Mouse (Mus musculus) forebrain, embryonic 14.5 days (tissue): ENCODE data around the gene Gnao1. TPM values are rescaled to one million over a fixed set of nuclear protein-coding genes. Genes with fewer than 3 reads are reported as not detected.

Source experiments
- ATAC-seq: fragments of 200-750 bp; cut with Nextera tagmentation; 2 replicates; pipeline ENCODE4 v1.8.0; 2017; ENCODE audit warnings: mild to moderate bottlenecking, moderate library complexity
- DNase-seq: peaks from one replicate; pipeline ENCODE4 v3.0.0-alpha.2; 2015; ENCODE audit warnings: low spot score
- H3K27ac ChIP-seq: fragments of 300-500 bp; sonication (generic); 2 replicates; pipeline ENCODE4 v1.5.1; 2014; ENCODE audit warnings: low read depth, mild to moderate bottlenecking, control low read depth, low read length, moderate library complexity
- H3K27me3 ChIP-seq: fragments of 300-500 bp; sonication (generic); replicated peaks from 2 replicates; pipeline ENCODE4 v1.6.1; 2014; ENCODE audit warnings: low read length, control low read depth, mixed read lengths; ENCODE audit not compliant: control insufficient read depth, insufficient read depth
- H3K36me3 ChIP-seq: fragments of 300-500 bp; sonication (generic); 2 replicates; pipeline ENCODE4 v1.6.1; 2014; ENCODE audit warnings: low read length, control low read depth; ENCODE audit not compliant: control insufficient read depth, insufficient read depth
- H3K4me1 ChIP-seq: fragments of 300-500 bp; sonication (generic); 2 replicates; pipeline ENCODE4 v1.6.1; 2014; ENCODE audit warnings: antibody characterized with exemption, low read length, control low read depth; ENCODE audit not compliant: control insufficient read depth, insufficient read depth
- H3K4me2 ChIP-seq: fragments of 300-500 bp; sonication (generic); 2 replicates; pipeline ENCODE4 v1.6.1; 2014; ENCODE audit warnings: mild to moderate bottlenecking, control low read depth, low read length
- H3K4me3 ChIP-seq: fragments of 300-500 bp; sonication (generic); 2 replicates; pipeline ENCODE4 v1.5.1; 2014; ENCODE audit warnings: low read depth, low read length, control low read depth
- H3K9ac ChIP-seq: fragments of 300-500 bp; sonication (generic); 2 replicates; pipeline ENCODE4 v1.6.1; 2014; ENCODE audit warnings: mild to moderate bottlenecking, low read length, control low read depth, moderate library complexity
- H3K9me3 ChIP-seq: fragments of 300-500 bp; sonication (generic); replicated peaks from 2 replicates; pipeline ENCODE4 v1.6.1; 2016; ENCODE audit warnings: low read length, control low read depth, mixed read lengths; ENCODE audit not compliant: control insufficient read depth
- WGBS: fragments of 180-500 bp; shearing (Covaris S2); extraction: QIAGEN DNeasy Blood & Tissue Kit; methylation state at CpG from one replicate; pipeline ENCODE4 v1.1.7; 2014; 5-methylcytosine and 5-hydroxymethylcytosine counted together
- polyA plus RNA-seq: library from polyadenylated mRNA; unstranded; fragments of >200 nt; fragmentation: Nextera tagmentation; extraction: Ambion mirVana; gene quantifications from 2 replicates; pipeline ENCODE4 v1.2.1, GENCODE M21; 2014

The Gnao1 gene
- polyA plus RNA-seq, result 107 and 129 TPM in 2 replicates

- H3K27me3 ChIP-seq, result no peaks in the 10 kb centered on the region
- peak within 1 kb of the TSS; percentile 96 for H3K9ac ChIP-seq
- WGBS, result 9% methylated on average over 9 of the region's 9 CpGs
- no peaks in the 10 kb centered on the region for H3K9me3 ChIP-seq
- no peak for ATAC-seq
- peak within 1 kb of the TSS; percentile 88 for H3K4me3 ChIP-seq
- DNase-seq, result peak; percentile 67
- no peaks in the 10 kb centered on the region for H3K36me3 ChIP-seq
- peak within 1 kb of the TSS; percentile 96 for H3K27ac ChIP-seq
- H3K4me1 ChIP-seq, result peaks cover 10% of the 10 kb centered on the region
- peak within 1 kb of the TSS; percentile 77 for H3K4me2 ChIP-seq
Measured at GRCm38 (mm10) chr8:93809686-93810027, at the start of gene Gnao1. TSS of gene Gnao1 (plus strand) at chr8:93809966.

DNA sequence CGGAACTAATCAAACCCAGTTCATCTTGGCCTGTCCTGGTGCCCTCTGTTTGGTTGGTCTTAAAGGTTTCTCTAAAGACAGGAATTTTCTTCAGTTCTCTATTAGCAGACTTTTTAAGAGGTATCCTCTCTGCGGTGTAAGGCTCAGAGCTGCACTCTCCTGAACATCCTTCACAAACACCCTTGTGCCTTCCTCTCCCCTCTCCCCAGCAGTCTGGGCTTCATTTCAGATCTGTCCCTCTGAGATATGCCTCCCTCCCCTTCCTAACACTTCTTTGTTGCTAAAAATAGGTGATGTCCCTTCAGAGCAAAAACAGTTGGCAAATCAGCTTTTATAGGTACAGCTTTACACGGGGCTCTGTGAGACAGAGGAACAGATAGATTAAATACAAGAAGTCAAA is 32.2 kb upstream of the Gnao1 start:
- Histone ChIP-seq H3K4me3 (no peak overlapping the region), H3K27me3 (no peaks in the 10 kb centered on the region), H3K9me3 (no peaks in the 10 kb centered on the region), H3K9ac (no peak overlapping the region), H3K36me3 (no peaks in the 10 kb centered on the region), H3K4me2 (no peak overlapping the region), H3K27ac (no peak overlapping the region), H3K4me1 (no peaks in the 10 kb centered on the region)
- ATAC-seq, result no peak
- no peak for DNase-seq
- WGBS, result 62% methylated on average over 3 of the region's 3 CpGs

GRCm38 (mm10) chr8:93809226-93809625 is 540 bp upstream of the Gnao1 start:
- H3K9ac ChIP-seq, result no peak overlapping the region
- ATAC-seq, result no peak
- no peak overlapping the region for H3K27ac ChIP-seq

GRCm38 (mm10) chr8:93810028-93810858 is 477 bp downstream of the Gnao1 start:
- Histone ChIP-seq H3K27me3 (no peaks in the 10 kb centered on the region), H3K9ac (peak overlapping the region; percentile 96), H3K4me1 (peaks cover 14% of the 10 kb centered on the region), H3K27ac (peak overlapping the region; percentile 96), H3K4me2 (peak overlapping the region; percentile 77), H3K36me3 (no peaks in the 10 kb centered on the region), H3K4me3 (peak overlapping the region; percentile 88), H3K9me3 (no peaks in the 10 kb centered on the region)
- WGBS, result under 1% methylated on average over 38 of the region's 116 CpGs
- peak; percentile 84 for ATAC-seq
- DNase-seq, result peak; percentile 94

More at GRCm38 (mm10) chr8:93809226-93809625, 540 bp upstream of the Gnao1 start:
- no peak for DNase-seq
- H3K4me3 ChIP-seq, result no peak overlapping the region
- WGBS, result 78% methylated on average over 3 of the region's 3 CpGs
- no peak overlapping the region; the same call in 1 of the 2 replicates for H3K4me2 ChIP-seq
- no peaks in the 10 kb centered on the region for H3K27me3 ChIP-seq
- no peaks in the 10 kb centered on the region for H3K36me3 ChIP-seq
- H3K9me3 ChIP-seq, result no peaks in the 10 kb centered on the region
- peaks cover 6% of the 10 kb centered on the region for H3K4me1 ChIP-seq

- H3K4me2 ChIP-seq, result peak overlapping the region; percentile 77
- ATAC-seq, result peak; percentile 16; the same call in 1 of the 2 replicates
- H3K36me3 ChIP-seq, result no peaks in the 10 kb centered on the region
- peak overlapping the region; percentile 96 for H3K27ac ChIP-seq
- H3K9me3 ChIP-seq, result no peaks in the 10 kb centered on the region
- H3K27me3 ChIP-seq, result no peaks in the 10 kb centered on the region
- WGBS, result under 1% methylated on average over 48 of the region's 53 CpGs
- peaks cover 22% of the 10 kb centered on the region for H3K4me1 ChIP-seq
- peak overlapping the region; percentile 96 for H3K9ac ChIP-seq
- peak; percentile 58 for DNase-seq
- H3K4me3 ChIP-seq, result peak overlapping the region; percentile 88
Measured at GRCm38 (mm10) chr8:93810859-93811602, 1.3 kb downstream of the Gnao1 start.

GRCm38 (mm10) chr8:93811719-93812475 is 2.1 kb downstream of the Gnao1 start:
- WGBS, result 2% methylated on average over 20 of the region's 20 CpGs
- H3K27ac ChIP-seq, result peak overlapping the region; percentile 96
- DNase-seq, result peak; percentile 66

DNA sequence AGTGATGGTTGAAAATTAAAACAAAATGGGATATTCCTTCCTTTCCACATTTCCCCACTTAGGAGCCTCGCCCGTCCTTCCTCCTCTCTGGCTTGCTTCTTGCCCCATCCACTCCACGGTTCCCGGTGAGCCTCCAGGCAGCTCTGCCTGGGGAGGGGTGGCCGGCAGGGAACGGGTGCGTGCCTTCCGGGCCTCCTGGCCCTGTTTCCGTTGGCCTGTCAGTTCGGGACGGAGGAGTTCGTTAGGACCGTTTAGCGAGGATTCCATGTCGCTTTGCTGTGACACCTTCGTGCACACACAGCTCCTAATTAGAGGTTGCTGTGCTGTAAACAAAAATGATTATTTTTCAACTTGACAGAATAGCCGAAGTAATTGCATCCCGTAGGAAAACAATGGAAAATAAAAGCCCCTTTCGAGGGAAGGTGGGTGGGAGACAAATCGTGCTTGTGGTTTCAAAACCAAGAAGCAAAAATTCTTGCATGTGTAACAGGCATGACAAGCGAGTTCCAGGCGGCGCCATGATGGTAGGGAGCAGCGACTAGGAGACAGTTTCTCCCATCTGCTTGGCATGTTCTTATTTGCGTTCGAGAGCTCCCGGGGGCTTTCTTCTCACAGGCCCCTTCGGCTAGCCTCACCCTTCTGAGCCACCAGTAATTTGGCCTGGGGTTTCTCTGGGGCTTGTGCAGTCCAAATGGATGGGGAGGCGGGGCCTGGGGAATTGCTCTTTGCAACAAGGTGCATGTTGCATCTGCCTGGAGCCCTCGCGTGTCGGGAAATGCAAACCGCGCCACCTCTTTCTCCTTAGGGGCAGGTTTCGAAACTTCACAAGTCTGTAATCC is 3.0 kb downstream of the Gnao1 start:
- WGBS, result under 1% methylated on average over 35 of the region's 35 CpGs
- H3K4me3 ChIP-seq, result peak overlapping the region; percentile 88

More at GRCm38 (mm10) chr8:93811719-93812475, 2.1 kb downstream of the Gnao1 start:
- H3K4me2 ChIP-seq, result peak overlapping the region; percentile 77
- peaks cover 22% of the 10 kb centered on the region for H3K4me1 ChIP-seq
- H3K9me3 ChIP-seq, result no peaks in the 10 kb centered on the region
- H3K36me3 ChIP-seq, result peaks cover 8% of the 10 kb centered on the region; the same call in 1 of the 2 replicates
- H3K27me3 ChIP-seq, result no peaks in the 10 kb centered on the region
- ATAC-seq, result no peak
- H3K9ac ChIP-seq, result peak overlapping the region; percentile 96
- peak overlapping the region; percentile 88 for H3K4me3 ChIP-seq

GRCm38 (mm10) chr8:93813405-93813761 is 3.6 kb downstream of the Gnao1 start:
- WGBS, result under 1% methylated on average over 26 of the region's 26 CpGs
- Histone ChIP-seq H3K9ac (peak overlapping the region; percentile 96), H3K27ac (peak overlapping the region; percentile 96), H3K27me3 (no peaks in the 10 kb centered on the region), H3K9me3 (no peaks in the 10 kb centered on the region), H3K4me3 (peak overlapping the region; percentile 88), H3K36me3 (peaks cover 18% of the 10 kb centered on the region), H3K4me2 (peak overlapping the region; percentile 77), H3K4me1 (peaks cover 22% of the 10 kb centered on the region)
- peak; percentile 91 for DNase-seq
- ATAC-seq, result peak; percentile 70

More for the DNA sequence above, 3.0 kb downstream of the Gnao1 start:
- Histone ChIP-seq H3K4me2 (peak overlapping the region; percentile 77), H3K9me3 (no peaks in the 10 kb centered on the region), H3K4me1 (peaks cover 22% of the 10 kb centered on the region), H3K9ac (peak overlapping the region; percentile 96), H3K27me3 (no peaks in the 10 kb centered on the region), H3K36me3 (peaks cover 12% of the 10 kb centered on the region), H3K27ac (peak overlapping the region; percentile 96)
- ATAC-seq (peak; percentile 8; the same call in 1 of the 2 replicates), DNase-seq (peak; percentile 64)
